Mouse (Mus musculus): ENCODE data around the gene Psmb2. TPM values are rescaled to one million over a fixed set of nuclear protein-coding genes. Genes with fewer than 3 reads are reported as not detected.

Gene Psmb2
- polyA plus RNA-seq, 1 experiment from 2014 or later: 464 TPM

DNA sequence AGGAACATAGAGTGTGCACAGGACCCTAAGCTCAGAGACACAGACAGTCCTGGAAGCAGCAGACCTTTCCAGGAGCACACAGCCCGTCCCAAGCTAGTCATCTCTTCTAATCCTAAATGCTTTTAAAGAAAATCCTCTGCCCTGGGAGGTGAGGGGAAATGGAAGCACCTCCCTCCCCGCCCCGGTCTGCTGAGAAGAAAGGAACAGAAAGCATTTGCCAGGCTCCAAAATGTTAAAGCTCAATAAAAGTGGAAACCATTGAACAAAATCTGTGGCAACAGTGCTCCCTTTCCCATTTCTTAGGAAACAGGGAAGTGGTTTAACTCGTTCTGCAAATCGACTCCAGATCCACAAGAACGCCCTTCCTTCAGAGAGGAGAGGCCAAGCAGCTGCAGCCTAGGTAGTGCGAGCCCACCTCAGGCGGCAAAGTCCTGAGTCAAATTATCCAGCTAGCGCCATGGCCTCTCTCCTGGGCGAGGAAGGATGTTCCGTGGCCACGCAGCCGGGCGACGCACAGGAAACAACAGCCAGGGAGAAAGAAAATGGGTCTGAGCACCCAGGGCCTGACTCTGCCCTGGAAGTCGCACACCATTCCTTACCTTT lies 56.7 kb downstream of the Psmb2 start:
- H3K27ac ChIP-seq (replicated peaks): no peak overlapping the region
- H3K36me3 ChIP-seq: no peaks in the 10 kb centered on the region
- no peak for ATAC-seq (ENCODE audit: low read depth)
- no peak overlapping the region for H3K4me3 ChIP-seq
- no peak overlapping the region for H3K4me2 ChIP-seq
- 3% methylated on average over 16 of the region's 16 CpGs for WGBS
- H3K9ac ChIP-seq: no peak overlapping the region
- peaks cover 100% of the 10 kb centered on the region for H3K27me3 ChIP-seq
- H3K9me3 ChIP-seq: no peaks in the 10 kb centered on the region
- H3K4me1 ChIP-seq (replicated peaks): peaks cover 29% of the 10 kb centered on the region

DNA sequence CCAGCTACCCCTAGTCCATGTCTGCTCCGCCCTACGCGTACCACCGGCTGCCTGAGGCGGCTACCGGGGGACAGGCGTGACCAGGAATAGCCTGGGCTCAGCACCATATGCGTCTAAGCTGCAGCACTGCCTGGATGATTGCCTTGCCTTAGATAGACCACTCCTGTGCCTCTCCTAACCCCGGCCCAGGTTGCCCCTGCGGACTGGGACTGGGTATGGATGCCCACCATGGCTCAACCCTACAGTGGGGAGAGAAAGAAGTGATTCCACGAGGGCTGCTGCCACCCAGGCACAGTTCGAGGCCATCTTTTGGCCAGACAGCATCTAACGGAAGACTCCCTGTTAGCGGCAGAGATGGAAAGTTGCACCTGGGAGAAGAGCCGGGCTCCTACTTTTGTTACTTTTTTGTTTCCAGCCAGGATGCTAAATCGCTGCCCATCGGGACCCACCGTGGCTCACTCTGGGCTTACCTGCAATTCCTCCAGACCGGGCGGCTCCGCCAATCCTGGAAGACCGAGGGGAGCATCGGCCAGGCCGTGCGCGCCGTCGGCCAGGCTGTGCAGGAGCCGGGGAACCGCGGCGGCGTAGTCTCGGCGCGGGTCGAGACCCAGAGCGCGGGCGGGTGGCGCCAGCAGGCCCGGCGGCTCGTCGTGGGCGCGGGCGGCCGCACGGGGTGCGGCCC lies 57.4 kb downstream of the Psmb2 start:
- Histone ChIP-seq H3K27ac (replicated peaks) (no peak overlapping the region), H3K36me3 (no peaks in the 10 kb centered on the region), H3K27me3 (peaks cover 99% of the 10 kb centered on the region), H3K4me1 (replicated peaks) (peaks cover 29% of the 10 kb centered on the region), H3K4me3 (peak overlapping the region; percentile 27), H3K4me2 (peak overlapping the region; percentile 48), H3K9me3 (no peaks in the 10 kb centered on the region), H3K9ac (no peak overlapping the region)
- no peak for ATAC-seq (ENCODE audit: low read depth)
- 2% methylated on average over 51 of the region's 51 CpGs for WGBS

DNA sequence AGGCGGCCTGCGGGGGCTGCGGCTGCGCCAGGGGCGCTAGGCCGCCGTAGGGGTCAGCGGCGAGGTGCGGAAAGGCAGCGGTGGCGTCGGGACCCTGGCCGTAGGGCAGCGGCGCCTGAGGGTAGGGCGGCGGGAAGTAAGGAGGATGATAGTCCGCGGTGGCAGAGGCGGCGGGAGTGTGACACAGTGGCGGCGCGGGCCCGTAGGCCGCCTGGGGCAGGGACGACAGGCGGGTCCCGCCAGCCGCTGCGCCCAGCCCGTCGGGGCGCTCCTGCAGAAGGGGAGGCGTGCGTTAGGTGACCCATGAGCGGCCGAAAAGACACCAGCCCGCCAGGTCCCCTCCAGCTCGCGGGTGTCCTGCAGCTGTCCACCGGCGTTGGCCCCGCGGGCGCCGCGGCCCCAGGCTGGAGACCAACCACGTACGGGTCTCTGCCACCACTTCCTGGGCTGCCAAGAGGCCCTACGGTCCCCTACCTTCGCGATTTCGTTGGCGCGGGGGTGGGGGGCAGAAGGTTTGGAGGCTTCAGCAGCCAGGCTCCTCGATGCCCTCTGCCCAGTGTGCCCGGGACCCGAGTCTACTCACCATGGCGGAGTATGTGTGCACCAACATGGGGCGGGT lies 58.1 kb downstream of the Psmb2 start:
- 0 out of 2 replicates have a peak, but pooled peaks have one; percentile 17 for ATAC-seq (ENCODE audit: low read depth)
- peaks cover 29% of the 10 kb centered on the region for H3K4me1 ChIP-seq (replicated peaks)
- WGBS: 3% methylated on average over 59 of the region's 62 CpGs
- peak overlapping the region; percentile 27 for H3K4me3 ChIP-seq
- no peaks in the 10 kb centered on the region for H3K9me3 ChIP-seq
- peaks cover 99% of the 10 kb centered on the region for H3K27me3 ChIP-seq
- no peak overlapping the region for H3K9ac ChIP-seq
- peak overlapping the region; percentile 48 for H3K4me2 ChIP-seq
- H3K27ac ChIP-seq (replicated peaks): no peak overlapping the region
- no peaks in the 10 kb centered on the region for H3K36me3 ChIP-seq

DNA sequence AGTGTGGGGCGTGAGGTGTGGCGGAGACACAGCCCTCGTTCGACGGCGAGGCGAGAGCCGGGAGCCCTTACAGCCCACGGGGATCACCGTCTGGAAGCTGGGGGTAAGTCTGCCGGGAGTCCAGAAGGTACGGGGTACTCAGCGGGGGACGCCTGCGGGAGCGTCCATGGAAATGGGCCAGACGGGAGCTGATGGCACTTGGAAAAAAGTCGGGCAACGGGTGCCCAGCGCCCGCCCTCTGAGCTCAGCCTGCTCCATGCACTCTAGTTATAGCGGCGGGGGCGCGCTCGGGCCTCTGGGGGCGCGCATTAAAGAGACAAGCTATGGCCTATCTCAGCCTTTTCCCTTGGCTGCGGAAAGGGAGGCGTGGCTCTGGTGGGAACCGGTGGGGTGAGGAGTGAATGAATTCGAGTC lies 58.6 kb downstream of the Psmb2 start, which contains the start of gene Tfap2e:
Gene Tfap2e, minus strand, starts transcription at position 240 of the 414 bp plus-strand sequence.
- Histone ChIP-seq H3K27me3 (peaks cover 95% of the 10 kb centered on the region), H3K27ac (replicated peaks) (no peak within 1 kb of the TSS), H3K4me1 (replicated peaks) (peaks cover 29% of the 10 kb centered on the region), H3K4me2 (peak within 1 kb of the TSS; percentile 48), H3K9ac (no peak within 1 kb of the TSS), H3K4me3 (peak within 1 kb of the TSS; percentile 27), H3K36me3 (no peaks in the 10 kb centered on the region), H3K9me3 (no peaks in the 10 kb centered on the region)
- under 1% methylated on average over 32 of the region's 32 CpGs for WGBS
- peak; percentile 68 for ATAC-seq (ENCODE audit: low read depth)

DNA sequence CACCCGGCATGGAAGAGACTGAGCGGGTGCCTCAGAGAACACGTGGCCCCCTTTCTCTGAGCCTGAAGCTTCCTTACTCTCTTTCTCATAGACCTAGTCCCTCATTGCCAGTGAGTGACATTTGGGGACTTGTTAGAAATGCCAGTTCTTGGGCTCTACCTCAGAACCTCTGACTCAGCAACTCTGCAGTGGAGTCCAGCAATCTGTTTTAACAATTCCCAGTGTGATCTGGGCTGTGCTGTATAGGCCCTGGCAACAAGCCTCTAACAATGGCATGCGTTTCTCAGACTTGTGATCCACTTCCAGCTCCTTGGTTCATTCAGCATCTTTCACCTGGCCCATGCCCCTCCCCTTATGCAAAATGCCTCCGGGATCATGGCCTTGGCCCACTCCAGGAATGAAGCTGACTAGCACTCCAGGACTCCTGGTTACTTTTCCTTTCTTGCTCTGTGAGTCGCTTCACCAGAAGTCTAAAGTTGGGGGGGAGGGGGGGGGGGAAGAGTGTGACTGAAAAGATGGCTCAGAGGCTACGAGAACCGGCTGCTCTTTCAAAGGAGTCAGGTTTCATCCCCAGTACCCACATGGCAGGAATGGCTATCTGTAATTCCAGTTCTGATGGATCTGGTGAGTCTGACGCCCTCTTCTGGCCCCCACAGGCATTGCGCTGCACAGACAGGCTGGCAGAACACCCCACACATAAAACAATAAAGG lies 62.7 kb downstream of the Psmb2 start:
- Histone ChIP-seq H3K4me3 (no peak overlapping the region), H3K4me2 (no peak overlapping the region), H3K9me3 (no peaks in the 10 kb centered on the region), H3K27me3 (peaks cover 71% of the 10 kb centered on the region), H3K4me1 (replicated peaks) (peaks cover 16% of the 10 kb centered on the region), H3K9ac (no peak overlapping the region), H3K27ac (replicated peaks) (no peak overlapping the region), H3K36me3 (peaks cover 18% of the 10 kb centered on the region)
- ATAC-seq (ENCODE audit: low read depth): no peak
- WGBS: 19% methylated on average over 10 of the region's 10 CpGs

DNA sequence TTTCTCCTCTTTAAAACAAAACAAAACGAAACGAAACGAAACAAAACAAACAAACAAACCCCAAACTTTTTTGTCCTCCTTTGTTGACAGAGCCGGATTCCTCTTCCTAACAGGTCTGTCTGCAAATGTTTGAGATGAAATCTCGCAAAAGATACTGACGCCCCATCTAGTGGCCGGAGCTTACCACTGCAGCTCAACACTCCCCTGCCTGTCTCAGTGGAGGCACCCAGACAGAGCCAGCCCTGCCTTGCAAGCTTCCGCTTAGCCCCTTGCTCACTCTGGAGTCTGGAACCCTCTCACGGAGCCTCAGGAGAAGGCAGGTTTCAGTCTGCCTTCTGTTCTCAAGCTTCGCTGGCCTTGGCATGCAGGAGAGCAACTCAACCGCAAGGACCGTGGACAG lies 64.0 kb downstream of the Psmb2 start:
- no peak overlapping the region for H3K4me3 ChIP-seq
- H3K36me3 ChIP-seq: peaks cover 30% of the 10 kb centered on the region
- H3K4me1 ChIP-seq (replicated peaks): peaks cover 2% of the 10 kb centered on the region; the same call in 1 of the 2 replicates
- H3K27ac ChIP-seq (replicated peaks): no peak overlapping the region
- peaks cover 58% of the 10 kb centered on the region for H3K27me3 ChIP-seq
- 6% methylated on average over 12 of the region's 12 CpGs for WGBS
- peak; percentile 45; the same call in 1 of the 2 replicates for ATAC-seq (ENCODE audit: low read depth)
- H3K9ac ChIP-seq: peak overlapping the region; percentile 35; the same call in 1 of the 2 replicates
- H3K4me2 ChIP-seq: no peak overlapping the region
- no peaks in the 10 kb centered on the region for H3K9me3 ChIP-seq

DNA sequence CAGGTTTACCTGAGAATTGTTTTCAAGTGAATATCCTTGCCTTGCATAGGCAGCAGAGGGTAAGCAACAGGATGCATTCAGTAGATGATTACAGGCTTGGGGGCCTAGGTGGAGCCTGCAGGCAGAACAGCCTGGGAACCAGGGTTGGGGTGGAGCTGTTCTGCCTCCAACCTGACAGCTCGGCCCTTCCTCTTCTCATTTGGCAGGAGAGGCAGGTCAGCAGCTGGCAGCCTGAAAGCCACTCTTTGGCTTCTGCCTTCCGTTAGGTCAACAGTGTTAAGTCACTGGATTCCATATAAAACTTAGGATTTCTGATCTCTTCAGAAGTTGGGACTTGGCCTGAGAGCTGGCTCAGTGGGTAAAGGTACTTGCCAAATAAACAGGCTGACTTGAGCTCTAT lies 65.5 kb downstream of the Psmb2 start:
- Histone ChIP-seq H3K9me3 (no peaks in the 10 kb centered on the region), H3K27me3 (peaks cover 43% of the 10 kb centered on the region), H3K9ac (no peak overlapping the region), H3K4me3 (no peak overlapping the region), H3K4me1 (replicated peaks) (0 out of 2 replicates have a peak, but pooled peaks cover 2% of the 10 kb centered on the region), H3K4me2 (no peak overlapping the region), H3K36me3 (peaks cover 43% of the 10 kb centered on the region), H3K27ac (replicated peaks) (no peak overlapping the region)
- ATAC-seq (ENCODE audit: low read depth): no peak
- whole genome bisulfite sequencing: 60% methylated on average over 2 of the region's 2 CpGs

DNA sequence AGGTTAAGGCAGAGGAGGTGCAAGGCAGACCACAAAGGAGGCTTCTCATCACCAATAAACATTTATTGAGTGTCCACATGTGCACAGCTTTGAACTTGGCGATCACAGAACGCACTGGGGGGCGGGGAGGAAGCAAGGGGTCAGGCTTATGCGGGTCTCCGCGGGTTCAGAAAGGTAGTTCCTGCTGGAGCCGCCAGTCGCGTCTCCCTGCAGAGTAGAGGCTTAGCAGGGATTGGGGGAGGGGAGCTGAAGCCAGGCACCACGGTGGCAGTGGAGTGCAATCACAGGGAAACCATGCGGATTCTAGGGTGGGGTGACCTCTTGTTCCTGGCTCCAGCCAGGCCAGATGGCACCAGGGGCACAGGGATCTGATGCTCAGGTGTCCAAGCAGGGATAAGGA lies 66.3 kb downstream of the Psmb2 start:
- Histone ChIP-seq H3K36me3 (peaks cover 50% of the 10 kb centered on the region), H3K9me3 (no peaks in the 10 kb centered on the region), H3K4me1 (replicated peaks) (peaks cover 9% of the 10 kb centered on the region), H3K4me2 (no peak overlapping the region), H3K27me3 (peaks cover 35% of the 10 kb centered on the region), H3K4me3 (no peak overlapping the region), H3K27ac (replicated peaks) (no peak overlapping the region), H3K9ac (no peak overlapping the region)
- WGBS: 7% methylated on average over 11 of the region's 11 CpGs
- no peak for ATAC-seq (ENCODE audit: low read depth)

DNA sequence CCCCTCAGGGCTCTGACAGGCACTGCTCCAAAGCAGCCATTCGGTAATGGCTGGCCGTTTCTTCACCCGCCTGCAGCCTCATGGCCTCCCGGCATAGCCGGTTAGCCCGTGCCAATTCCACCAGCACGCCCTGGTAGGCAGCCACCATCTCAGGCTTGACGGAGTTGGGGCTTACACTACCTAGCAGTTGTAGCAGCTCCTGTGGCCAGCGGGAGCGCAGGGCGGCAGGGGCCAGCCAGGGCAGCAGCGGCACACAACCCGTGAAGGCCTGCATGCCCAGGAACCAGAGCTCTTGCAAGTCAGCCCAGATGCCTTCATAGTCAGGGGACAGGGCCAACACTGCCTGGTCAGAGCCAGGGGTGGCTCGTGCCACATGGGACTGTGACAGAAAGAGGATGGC lies 67.4 kb downstream of the Psmb2 start:
- Histone ChIP-seq H3K4me2 (no peak overlapping the region), H3K27me3 (peaks cover 25% of the 10 kb centered on the region), H3K9me3 (no peaks in the 10 kb centered on the region), H3K4me1 (replicated peaks) (peaks cover 21% of the 10 kb centered on the region), H3K27ac (replicated peaks) (no peak overlapping the region), H3K9ac (0 out of 2 replicates have a peak overlapping the region, but pooled peaks have one; percentile 18), H3K36me3 (peaks cover 59% of the 10 kb centered on the region), H3K4me3 (no peak overlapping the region)
- no peak for ATAC-seq (ENCODE audit: low read depth)
- 84% methylated on average over 14 of the region's 14 CpGs for WGBS

DNA sequence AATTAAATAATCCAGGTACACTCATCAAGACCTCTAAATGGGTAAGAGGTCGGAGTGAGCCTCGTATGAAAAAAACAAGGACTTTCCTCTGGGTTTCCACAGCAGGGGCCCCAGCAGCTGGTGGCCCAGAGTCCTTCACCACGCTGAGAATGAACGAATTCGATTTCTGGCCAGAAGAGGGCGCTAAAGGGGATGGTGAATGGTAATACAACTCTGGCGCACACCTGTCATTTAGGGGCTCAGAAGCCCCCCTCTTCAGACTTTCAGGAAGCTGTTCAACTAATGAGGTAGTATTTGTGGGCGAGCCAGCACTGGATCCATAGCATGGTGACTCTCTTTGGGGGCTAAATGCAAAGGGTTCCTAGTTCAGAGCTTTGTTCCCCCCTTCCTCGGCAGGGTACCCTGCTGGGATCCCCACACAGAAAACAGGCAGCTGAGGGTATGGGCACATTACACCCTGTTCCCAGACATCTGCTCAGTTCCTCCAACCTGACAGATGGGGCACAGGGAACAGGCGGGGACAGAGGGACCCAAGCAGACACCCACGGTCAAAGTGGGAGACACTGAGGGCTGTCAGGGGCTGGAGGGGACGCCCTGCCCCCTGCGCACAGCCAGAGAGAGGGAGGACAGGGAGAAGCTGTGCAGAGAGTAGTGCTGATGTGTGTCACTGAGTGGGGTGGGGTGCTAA lies 68.2 kb downstream of the Psmb2 start:
- Histone ChIP-seq H3K4me1 (replicated peaks) (peaks cover 29% of the 10 kb centered on the region), H3K9ac (no peak overlapping the region), H3K4me3 (no peak overlapping the region), H3K9me3 (no peaks in the 10 kb centered on the region), H3K36me3 (peaks cover 66% of the 10 kb centered on the region), H3K4me2 (no peak overlapping the region), H3K27ac (replicated peaks) (no peak overlapping the region), H3K27me3 (peaks cover 18% of the 10 kb centered on the region)
- ATAC-seq (ENCODE audit: low read depth): no peak
- 36% methylated on average over 13 of the region's 13 CpGs for WGBS

DNA sequence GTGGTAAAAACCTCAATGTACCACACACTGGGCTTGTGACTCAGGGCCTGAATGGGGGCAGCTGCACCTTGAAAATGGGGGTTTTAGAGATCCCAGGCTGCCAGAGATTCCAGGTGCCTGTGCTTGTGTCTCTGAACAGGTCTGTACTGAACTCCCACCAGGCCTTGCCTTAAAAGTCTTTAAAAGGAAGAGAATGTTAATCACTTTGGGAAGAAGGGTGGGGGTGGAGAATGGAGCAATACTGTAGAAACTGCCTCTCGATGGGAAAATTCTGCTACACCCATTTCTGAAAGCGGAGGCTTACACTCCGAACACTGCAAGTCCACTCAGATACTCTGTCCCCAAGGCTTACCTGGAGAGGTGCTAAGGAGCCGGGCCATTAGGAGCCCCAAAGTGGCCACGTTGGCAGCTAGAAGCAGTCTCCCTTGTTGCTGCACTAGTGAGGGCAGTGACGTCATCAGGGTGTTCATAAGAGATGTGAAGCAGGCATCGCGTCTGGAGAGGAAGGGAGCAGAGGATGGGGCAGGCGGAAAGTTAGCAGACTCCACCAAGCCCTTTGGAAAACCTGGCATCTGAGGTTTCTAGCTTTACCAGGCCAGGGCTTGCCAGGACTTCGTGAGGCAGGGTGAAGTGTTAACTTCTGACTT lies 68.9 kb downstream of the Psmb2 start:
- peaks cover 66% of the 10 kb centered on the region for H3K36me3 ChIP-seq
- 86% methylated on average over 10 of the region's 10 CpGs for WGBS
- H3K27ac ChIP-seq (replicated peaks): no peak overlapping the region
- peaks cover 35% of the 10 kb centered on the region for H3K4me1 ChIP-seq (replicated peaks)
- H3K4me3 ChIP-seq: no peak overlapping the region
- no peak for ATAC-seq (ENCODE audit: low read depth)
- H3K27me3 ChIP-seq: peaks cover 18% of the 10 kb centered on the region
- no peak overlapping the region for H3K4me2 ChIP-seq
- H3K9me3 ChIP-seq: no peaks in the 10 kb centered on the region
- H3K9ac ChIP-seq: no peak overlapping the region

All from neural tube, embryonic 13.5 days (tissue).